Mouse (Mus musculus): ENCODE data around the gene Gm21698. TPM values are rescaled to one million over a fixed set of nuclear protein-coding genes. Genes with fewer than 3 reads are reported as not detected.
"Not testable (repeated sequence)": the region's sequence is repeated elsewhere in the genome, so short reads cannot be mapped to it uniquely, and the experiment has no call there.

The Gm21698 gene
- polyA plus RNA-seq, 1 experiment from 2014 or later = 0.28 TPM

DNA sequence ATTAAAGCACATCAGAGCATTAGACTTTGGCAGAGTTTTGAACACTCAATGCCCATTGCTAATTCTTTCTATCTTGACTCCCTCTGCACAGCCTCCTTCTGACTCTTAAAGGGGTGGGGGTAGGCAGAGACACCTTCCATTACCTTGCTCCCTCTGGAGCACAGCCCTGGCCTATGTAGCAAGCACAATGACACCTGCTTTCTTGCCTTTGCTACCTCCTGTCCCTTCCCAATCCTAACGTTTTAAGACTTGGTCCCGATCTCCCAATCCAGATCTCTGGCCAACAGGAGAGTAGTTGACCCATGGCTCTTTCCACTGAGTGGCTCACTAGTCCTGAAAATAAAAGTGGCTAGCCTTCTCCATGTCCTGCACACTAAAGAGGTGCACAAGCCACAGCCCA is 43.1 kb downstream of the Gm21698 start:
- not testable (repeated sequence) for H3K4me1 ChIP-seq (replicated peaks; ENCODE audit: control insufficient read depth, insufficient read depth, low read length); H3K9me3 ChIP-seq (ENCODE audit: control insufficient read depth, low read length); H3K4me3 ChIP-seq (replicated peaks; ENCODE audit: low read length); H3K9ac ChIP-seq (replicated peaks; ENCODE audit: low read depth, low read length); H3K27me3 ChIP-seq (replicated peaks; ENCODE audit: control insufficient read depth, insufficient read depth, low read length); ATAC-seq; H3K27ac ChIP-seq (ENCODE audit: low read length); H3K36me3 ChIP-seq (ENCODE audit: control insufficient read depth, insufficient read depth); H3K4me2 ChIP-seq (ENCODE audit: low read length)
- 85% methylated on average over 2 of the region's 2 CpGs for WGBS

DNA sequence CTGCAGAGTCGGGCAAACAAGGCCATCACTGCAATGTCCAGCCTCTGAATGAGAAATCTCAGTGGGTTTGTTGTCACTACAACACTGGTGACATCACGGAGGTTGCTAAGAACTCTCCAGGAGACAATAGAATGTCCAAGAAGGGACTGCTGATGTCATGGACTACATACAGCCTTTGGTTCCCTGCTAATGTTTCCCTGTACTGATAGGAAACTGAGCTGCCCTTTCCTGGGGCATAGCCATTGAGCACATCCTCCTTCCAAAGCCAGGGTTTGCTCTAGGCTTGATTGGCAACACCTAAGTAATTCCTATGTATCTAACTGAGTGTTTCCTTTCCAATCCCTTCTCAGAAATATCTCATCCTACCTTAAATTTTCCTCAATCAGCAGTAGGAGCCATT is 46.2 kb downstream of the Gm21698 start, which contains the start of gene Gm21663:
TSS of gene Gm21663 (minus strand) at position 101 of the 400 bp plus-strand sequence.
- not testable (repeated sequence) for H3K27me3 ChIP-seq (replicated peaks; ENCODE audit: control insufficient read depth, insufficient read depth, low read length); H3K27ac ChIP-seq (ENCODE audit: low read length); ATAC-seq; H3K9ac ChIP-seq (replicated peaks; ENCODE audit: low read depth, low read length); H3K9me3 ChIP-seq (ENCODE audit: control insufficient read depth, low read length); H3K36me3 ChIP-seq (ENCODE audit: control insufficient read depth, insufficient read depth); H3K4me1 ChIP-seq (replicated peaks; ENCODE audit: control insufficient read depth, insufficient read depth, low read length); H3K4me3 ChIP-seq (replicated peaks; ENCODE audit: low read length); H3K4me2 ChIP-seq (ENCODE audit: low read length)
- WGBS = 56% methylated on average over 2 of the region's 2 CpGs

Other genes with a start within 250 kb of the Gm21698 start
- gene Actr3b, start 228.7 kb downstream of the Gm21698 start, polyA plus RNA-seq (2015; fragmentation: Nextera tagmentation; extraction: Ambion mirVana) = 50.8 and 57.8 TPM in 2 replicates
- 0.11 TPM in 1 of 2 replicates, not detected in the other for gene Gm21663, start 46.3 kb downstream of the Gm21698 start, polyA plus RNA-seq (2015; fragmentation: Nextera tagmentation; extraction: Ambion mirVana)
- 0.11 TPM in 1 of 2 replicates, not detected in the other for gene Gm21671, start 34.2 kb downstream of the Gm21698 start, polyA plus RNA-seq (2015; fragmentation: Nextera tagmentation; extraction: Ambion mirVana)
- gene Gm21680, start 16.0 kb downstream of the Gm21698 start, polyA plus RNA-seq (2015; fragmentation: Nextera tagmentation; extraction: Ambion mirVana) = 0.11 TPM in 1 of 2 replicates, not detected in the other
- 0.29 TPM in 1 of 2 replicates, not detected in the other for gene Gm1979, start 16.1 kb upstream of the Gm21698 start, polyA plus RNA-seq (2015; fragmentation: Nextera tagmentation; extraction: Ambion mirVana)
- not detected in 2 replicates for gene Gm5862, start 34.3 kb upstream of the Gm21698 start, polyA plus RNA-seq (2015; fragmentation: Nextera tagmentation; extraction: Ambion mirVana)
- gene Speer4a, start 50.9 kb upstream of the Gm21698 start, polyA plus RNA-seq (2015; fragmentation: Nextera tagmentation; extraction: Ambion mirVana) = 0.19 TPM in 1 of 2 replicates, not detected in the other
- 0.06 TPM in 1 of 2 replicates, not detected in the other for gene Gm7347, start 69.9 kb upstream of the Gm21698 start, polyA plus RNA-seq (2015; fragmentation: Nextera tagmentation; extraction: Ambion mirVana)
- not detected in 2 replicates for gene Gm10471, start 100.6 kb upstream of the Gm21698 start, polyA plus RNA-seq (2015; fragmentation: Nextera tagmentation; extraction: Ambion mirVana)
- gene 5031410I06Rik, start 116.7 kb upstream of the Gm21698 start, polyA plus RNA-seq (2015; fragmentation: Nextera tagmentation; extraction: Ambion mirVana) = not detected in 2 replicates
- not detected in 2 replicates for gene Gm10220, start 132.8 kb upstream of the Gm21698 start, polyA plus RNA-seq (2015; fragmentation: Nextera tagmentation; extraction: Ambion mirVana)

Data from forebrain, embryonic 16.5 days (tissue).